16 mouse cellular contexts compared by ENCODE assay signal in the genomic region with DNA sequence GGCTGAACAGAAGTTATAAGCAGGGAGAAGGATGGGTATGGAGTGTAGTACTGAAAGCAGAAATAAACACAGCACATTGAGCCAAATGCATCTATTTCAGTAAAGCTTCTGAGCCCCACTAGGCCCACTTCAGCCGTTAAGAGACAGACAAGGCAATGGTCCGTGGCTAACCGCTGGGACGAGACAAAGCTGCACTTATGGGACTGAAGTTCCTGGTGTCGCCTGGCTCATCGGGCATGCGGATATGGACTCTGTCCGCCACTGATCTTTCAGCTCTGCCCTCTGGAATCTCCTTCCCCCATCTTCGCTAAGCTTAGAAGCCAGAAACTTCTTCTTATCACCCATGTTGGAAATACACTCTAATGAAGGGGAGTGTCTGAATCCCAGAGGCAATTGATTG.
A peak's percentile ranks its signal among the peaks of the same experiment; 100 is the strongest.
DNase-seq lines count a peak whose midpoint lies in the region; ATAC-seq and TF ChIP-seq lines count a peak whose summit lies in the region.
"Had no signal": no experiment of that assay in that cellular context is flagged by ENCODE, and none has a peak within 500 bp of the region (broad histone marks: within the 10 kb centered on the region; RNA-seq: fewer than 3 reads in every experiment).

No protein-coding gene starts in this region.

- TF ChIP-seq CTCF in brain, embryonic 14.5 days (IDR thresholded peaks at IDR 0.05; ENCODE audit: borderline replicate concordance, extremely low read depth, insufficient read depth, insufficient read length) = no peak

- no peak for ATAC-seq in heart, embryonic 12.5 days (ENCODE audit: insufficient number of reproducible peaks, low FRiP score)
- ATAC-seq in kidney, embryonic 16.5 days (ENCODE audit: low FRiP score, low TSS enrichment) = no peak
- ATAC-seq in limb, embryonic 15.5 days (ENCODE audit: insufficient number of reproducible peaks, low FRiP score, low TSS enrichment, low read depth) = no peak
- ATAC-seq: hindbrain, postnatal 0 days; liver, embryonic 12.5 days; midbrain, embryonic 13.5 days had no signal

- peaks cover 37% of the 10 kb centered on the region for H3K4me1 ChIP-seq in heart, embryonic 12.5 days (replicated peaks)
- H3K4me1 ChIP-seq in kidney, embryonic 16.5 days (ENCODE audit: insufficient read depth, low read length) = peaks cover 19% of the 10 kb centered on the region
- H3K4me1 ChIP-seq in limb, embryonic 15.5 days = peaks cover 36% of the 10 kb centered on the region
- H3K4me1 ChIP-seq: liver, embryonic 12.5 days; midbrain, embryonic 13.5 days had no signal

- H3K9ac ChIP-seq in heart, embryonic 12.5 days = no peak overlapping the region
- H3K9ac ChIP-seq in kidney, embryonic 16.5 days (replicated peaks; ENCODE audit: low read length) = no peak overlapping the region
- no peak overlapping the region for H3K9ac ChIP-seq in limb, embryonic 15.5 days
- H3K9ac ChIP-seq: embryonic facial prominence, embryonic 12.5 days; liver, embryonic 12.5 days; midbrain, embryonic 13.5 days had no signal

- DNase-seq in heart, adult 11 months = no peak
- no peak for DNase-seq in kidney, postnatal 4 days
- DNase-seq in brain, embryonic 14.5 days (ENCODE audit: low read depth) = peak; percentile 32
- no peak for DNase-seq in yolk sac, embryonic 10.5 days (ENCODE audit: low spot score)
- DNase-seq: adrenal gland, postnatal 14 days; cerebellum, postnatal 25 days; lung, postnatal 36 days had no signal

- peak overlapping the region; percentile 28 for H3K27ac ChIP-seq in heart, embryonic 12.5 days (ENCODE audit: poor library complexity, severe bottlenecking)
- H3K27ac ChIP-seq in kidney, embryonic 16.5 days (ENCODE audit: low read length) = peak overlapping the region; percentile 38; the same call in 1 of the 2 replicates
- H3K27ac ChIP-seq in limb, embryonic 15.5 days = peak overlapping the region; percentile 59; the same call in 1 of the 2 replicates
- H3K27ac ChIP-seq: embryonic facial prominence, embryonic 12.5 days; forebrain, embryonic 10.5 days; hindbrain, postnatal 0 days; liver, embryonic 12.5 days; midbrain, embryonic 13.5 days had no signal

- WGBS in heart, embryonic 12.5 days = 59% methylated on average over 9 of the region's 9 CpGs
- 49% methylated on average over 9 of the region's 9 CpGs for WGBS in kidney, embryonic 16.5 days
- WGBS in limb, embryonic 15.5 days = 85% methylated on average over 9 of the region's 9 CpGs

- H3K36me3 ChIP-seq in heart, embryonic 12.5 days = no peaks in the 10 kb centered on the region
- no peaks in the 10 kb centered on the region for H3K36me3 ChIP-seq in kidney, embryonic 16.5 days (ENCODE audit: insufficient read depth, low read length)
- no peaks in the 10 kb centered on the region; the same call in 1 of the 2 replicates for H3K36me3 ChIP-seq in limb, embryonic 15.5 days
- H3K36me3 ChIP-seq: embryonic facial prominence, embryonic 12.5 days; forebrain, embryonic 10.5 days; G1E; liver, embryonic 12.5 days; midbrain, embryonic 13.5 days had no signal

- H3K9me3 ChIP-seq in heart, embryonic 12.5 days (replicated peaks) = no peaks in the 10 kb centered on the region
- H3K9me3 ChIP-seq in kidney, embryonic 16.5 days (ENCODE audit: low read length) = no peaks in the 10 kb centered on the region
- no peaks in the 10 kb centered on the region for H3K9me3 ChIP-seq in limb, embryonic 15.5 days
- H3K9me3 ChIP-seq: embryonic facial prominence, embryonic 12.5 days; forebrain, embryonic 10.5 days; midbrain, embryonic 13.5 days had no signal

- no peaks in the 10 kb centered on the region for H3K27me3 ChIP-seq in heart, embryonic 12.5 days (replicated peaks)
- H3K27me3 ChIP-seq in kidney, embryonic 16.5 days (ENCODE audit: insufficient read depth, low read length) = no peaks in the 10 kb centered on the region
- H3K27me3 ChIP-seq in limb, embryonic 15.5 days = no peaks in the 10 kb centered on the region
- H3K27me3 ChIP-seq: embryonic facial prominence, embryonic 12.5 days; liver, embryonic 12.5 days; midbrain, embryonic 13.5 days had no signal

- H3K4me2 ChIP-seq in heart, embryonic 12.5 days = no peak overlapping the region
- no peak overlapping the region for H3K4me2 ChIP-seq in kidney, embryonic 16.5 days (replicated peaks; ENCODE audit: low read depth, low read length)
- no peak overlapping the region for H3K4me2 ChIP-seq in limb, embryonic 15.5 days
- H3K4me2 ChIP-seq: embryonic facial prominence, embryonic 12.5 days; liver, embryonic 12.5 days; midbrain, embryonic 13.5 days had no signal

- no peak for TF ChIP-seq POLR2A in brain, embryonic 14.5 days (IDR thresholded peaks at IDR 0.05; ENCODE audit: borderline replicate concordance, extremely low read depth, insufficient read depth, insufficient read length, poor library complexity, severe bottlenecking)

- no peak overlapping the region for H3K4me3 ChIP-seq in heart, embryonic 12.5 days
- no peak overlapping the region for H3K4me3 ChIP-seq in kidney, embryonic 16.5 days (ENCODE audit: low read length)
- no peak overlapping the region for H3K4me3 ChIP-seq in limb, embryonic 15.5 days
- H3K4me3 ChIP-seq: embryonic facial prominence, embryonic 12.5 days; forebrain, embryonic 10.5 days; liver, embryonic 12.5 days; midbrain, embryonic 13.5 days had no signal
